ENCODE assay signal across 10 mouse cellular contexts in genomic region chr10:81021547-81022110, GRCm38 (mm10). TPM values are rescaled to one million over a fixed set of nuclear protein-coding genes. Genes with fewer than 3 reads are reported as not detected.
DNase-seq lines count a peak whose midpoint lies in the region; ATAC-seq lines count a peak whose summit lies in the region.
"Had no signal": no experiment of that assay in that cellular context is flagged by ENCODE, and none has a peak within 500 bp of the region (broad histone marks: within the 10 kb centered on the region; RNA-seq: fewer than 3 reads in every experiment).

No protein-coding gene starts in this region.

- peaks cover 29% of the 10 kb centered on the region for H3K27me3 ChIP-seq in kidney, embryonic 16.5 days (ENCODE audit: insufficient read depth, low read length)
- peaks cover 63% of the 10 kb centered on the region for H3K27me3 ChIP-seq in embryonic facial prominence, embryonic 10.5 days (replicated peaks; ENCODE audit: low read depth, poor library complexity, severe bottlenecking)
- H3K27me3 ChIP-seq in midbrain, embryonic 16.5 days (ENCODE audit: control insufficient read depth, insufficient read depth, low read depth, low read length) = no peaks in the 10 kb centered on the region

- 15% methylated on average over 26 of the region's 26 CpGs for WGBS in kidney, embryonic 16.5 days
- WGBS in embryonic facial prominence, embryonic 10.5 days = 13% methylated on average over 26 of the region's 26 CpGs
- 12% methylated on average over 25 of the region's 26 CpGs for WGBS in midbrain, embryonic 16.5 days

- no peak overlapping the region for H3K27ac ChIP-seq in kidney, embryonic 16.5 days (ENCODE audit: low read length)
- no peak overlapping the region for H3K27ac ChIP-seq in embryonic facial prominence, embryonic 10.5 days (replicated peaks)
- no peak overlapping the region for H3K27ac ChIP-seq in midbrain, embryonic 16.5 days (ENCODE audit: low read length)

- peak overlapping the region; percentile 22; the same call in 1 of the 2 replicates for H3K4me2 ChIP-seq in kidney, embryonic 16.5 days (replicated peaks; ENCODE audit: low read depth, low read length)
- peak overlapping the region; percentile 33 for H3K4me2 ChIP-seq in midbrain, embryonic 16.5 days (ENCODE audit: low read length)
- H3K4me2 ChIP-seq: lung, embryonic 14.5 days had no signal

- 0 out of 2 replicates have a peak, but pooled peaks cover 3% of the 10 kb centered on the region for H3K4me1 ChIP-seq in kidney, embryonic 16.5 days (ENCODE audit: insufficient read depth, low read length)
- H3K4me1 ChIP-seq in embryonic facial prominence, embryonic 10.5 days = peaks cover 22% of the 10 kb centered on the region
- peaks cover 30% of the 10 kb centered on the region for H3K4me1 ChIP-seq in midbrain, embryonic 16.5 days (ENCODE audit: control insufficient read depth, insufficient read depth, low read length)

- H3K4me3 ChIP-seq in kidney, embryonic 16.5 days (ENCODE audit: low read length) = peak overlapping the region; percentile 2; the same call in 1 of the 2 replicates
- H3K4me3 ChIP-seq in embryonic facial prominence, embryonic 10.5 days = peak overlapping the region; percentile 21; the same call in 1 of the 2 replicates
- H3K4me3 ChIP-seq in midbrain, embryonic 16.5 days (ENCODE audit: low read depth, low read length) = no peak overlapping the region

- no peak for ATAC-seq in cerebellum, adult (ENCODE audit: insufficient number of reproducible peaks, low FRiP score, low TSS enrichment)
- peak; percentile 29; the same call in 1 of the 2 replicates for ATAC-seq in kidney, embryonic 16.5 days (ENCODE audit: low FRiP score, low TSS enrichment)
- ATAC-seq in midbrain, embryonic 16.5 days = no peak
- ATAC-seq: inflammation-experienced regulatory T-cells, adult 6 months had no signal

- H3K36me3 ChIP-seq in kidney, embryonic 16.5 days (ENCODE audit: insufficient read depth, low read length) = no peaks in the 10 kb centered on the region
- H3K36me3 ChIP-seq in embryonic facial prominence, embryonic 10.5 days (replicated peaks) = no peaks in the 10 kb centered on the region
- H3K36me3 ChIP-seq in midbrain, embryonic 16.5 days (ENCODE audit: control insufficient read depth, insufficient read depth, low read length) = 0 out of 2 replicates have a peak, but pooled peaks cover 2% of the 10 kb centered on the region

- peak; percentile 61 for DNase-seq in cerebellum, adult 9-11 months
- no peak for DNase-seq in kidney, adult 18-20 months
- no peak for DNase-seq in embryonic facial prominence, embryonic 10.5 days (ENCODE audit: low spot score)
- no peak for DNase-seq in MN1 (ENCODE audit: low spot score)
- DNase-seq in adrenal gland, adult (ENCODE audit: inconsistent age in 2 of 2, low spot score in 1 of 2) = no peak
- DNase-seq: lung, embryonic 14.5 days had no signal

- no peak overlapping the region for H3K9ac ChIP-seq in kidney, embryonic 16.5 days (replicated peaks; ENCODE audit: low read length)
- H3K9ac ChIP-seq in midbrain, embryonic 16.5 days (ENCODE audit: low read depth, low read length) = 0 out of 2 replicates have a peak overlapping the region, but pooled peaks have one; percentile 26
- H3K9ac ChIP-seq: lung, embryonic 14.5 days had no signal

- no peaks in the 10 kb centered on the region for H3K9me3 ChIP-seq in kidney, embryonic 16.5 days (ENCODE audit: low read length)
- H3K9me3 ChIP-seq in embryonic facial prominence, embryonic 10.5 days = no peaks in the 10 kb centered on the region
- H3K9me3 ChIP-seq in midbrain, embryonic 16.5 days (replicated peaks; ENCODE audit: control insufficient read depth, low read length, poor library complexity, severe bottlenecking) = no peaks in the 10 kb centered on the region

RNA-seq across cellular contexts. Expression of gene Diras1, which starts 3.8 kb away (rescaled TPM):
- 0.11 and 0.41 TPM in 2 replicates for polyA plus RNA-seq in kidney, embryonic 16.5 days (2015; fragmentation: Nextera tagmentation; extraction: Ambion mirVana)
- polyA plus RNA-seq in embryonic facial prominence, embryonic 10.5 days (2016; fragmentation: Nextera tagmentation; extraction: Ambion mirVana) = 1.4 and 1.9 TPM in 2 replicates
- polyA plus RNA-seq in midbrain, embryonic 16.5 days (2015; fragmentation: Nextera tagmentation; extraction: Ambion mirVana) = 71.7 and 88.1 TPM in 2 replicates
- polyA plus RNA-seq: inflammation-experienced regulatory T-cells, adult 6 months had no signal

RNA-seq across cellular contexts. Expression of gene Gng7, which starts 6.9 kb away (rescaled TPM):
- 6.6 and 6.7 TPM in 2 replicates for polyA plus RNA-seq in kidney, embryonic 16.5 days (2015; fragmentation: Nextera tagmentation; extraction: Ambion mirVana)
- polyA plus RNA-seq in embryonic facial prominence, embryonic 10.5 days (2016; fragmentation: Nextera tagmentation; extraction: Ambion mirVana) = 6.5 and 6.7 TPM in 2 replicates
- 21.5 and 25.6 TPM in 2 replicates for polyA plus RNA-seq in midbrain, embryonic 16.5 days (2015; fragmentation: Nextera tagmentation; extraction: Ambion mirVana)
- polyA plus RNA-seq: inflammation-experienced regulatory T-cells, adult 6 months had no signal

RNA-seq across cellular contexts. Expression of gene Slc39a3, which starts 15.6 kb away (rescaled TPM):
- 19.6 and 19.9 TPM in 2 replicates for polyA plus RNA-seq in kidney, embryonic 16.5 days (2015; fragmentation: Nextera tagmentation; extraction: Ambion mirVana)
- 14.0 and 16.9 TPM in 2 replicates for polyA plus RNA-seq in embryonic facial prominence, embryonic 10.5 days (2016; fragmentation: Nextera tagmentation; extraction: Ambion mirVana)
- polyA plus RNA-seq in midbrain, embryonic 16.5 days (2015; fragmentation: Nextera tagmentation; extraction: Ambion mirVana) = 52.8 and 55.7 TPM in 2 replicates

RNA-seq across cellular contexts. Expression of gene Sgta, which starts 38.4 kb away (rescaled TPM):
- polyA plus RNA-seq in kidney, embryonic 16.5 days (2015; fragmentation: Nextera tagmentation; extraction: Ambion mirVana) = 244 and 250 TPM in 2 replicates
- polyA plus RNA-seq in embryonic facial prominence, embryonic 10.5 days (2016; fragmentation: Nextera tagmentation; extraction: Ambion mirVana) = 289 and 290 TPM in 2 replicates
- polyA plus RNA-seq in midbrain, embryonic 16.5 days (2015; fragmentation: Nextera tagmentation; extraction: Ambion mirVana) = 324 and 340 TPM in 2 replicates

RNA-seq across cellular contexts. Expression of gene Thop1, which starts 48.2 kb away (rescaled TPM):
- 69.6 and 70.0 TPM in 2 replicates for polyA plus RNA-seq in kidney, embryonic 16.5 days (2015; fragmentation: Nextera tagmentation; extraction: Ambion mirVana)
- polyA plus RNA-seq in embryonic facial prominence, embryonic 10.5 days (2016; fragmentation: Nextera tagmentation; extraction: Ambion mirVana) = 102 and 109 TPM in 2 replicates
- 47.3 and 51.6 TPM in 2 replicates for polyA plus RNA-seq in midbrain, embryonic 16.5 days (2015; fragmentation: Nextera tagmentation; extraction: Ambion mirVana)

Comparison
In these comparisons a context has a peak if more than half of its experiments do, and no peak if none do; other contexts are left out.
1. RNA of gene Diras1, which starts 3.8 kb away (polyA plus RNA-seq): 71.7 to 88.1 TPM in midbrain, embryonic 16.5 days; 1.4 to 1.9 TPM in embryonic facial prominence, embryonic 10.5 days and 0.11 to 0.41 TPM in kidney, embryonic 16.5 days; every median in the first group is over 10 times any median in the second.